Mouse (Mus musculus): ENCODE measurements around the gene BC005624. TPM values are rescaled to one million over a fixed set of nuclear protein-coding genes. Genes with fewer than 3 reads are reported as not detected.
A peak's percentile ranks its signal among the peaks of the same experiment; 100 is the strongest.

The BC005624 gene
- 10 to 100 TPM; 26.3 to 31.6 (median 28.2) TPM for total RNA-seq (2022)

GRCm38 (mm10) chr2:30981790-30982513 lies at the start of gene BC005624, which contains the start of gene Usp20:
TSS of gene BC005624 (minus strand) at chr2:30982201.
TSS of gene Usp20 (plus strand) at chr2:30982279.
- DNase-seq (ENCODE audit: low spot score in 2 of 2) = peak; percentile 100

DNA sequence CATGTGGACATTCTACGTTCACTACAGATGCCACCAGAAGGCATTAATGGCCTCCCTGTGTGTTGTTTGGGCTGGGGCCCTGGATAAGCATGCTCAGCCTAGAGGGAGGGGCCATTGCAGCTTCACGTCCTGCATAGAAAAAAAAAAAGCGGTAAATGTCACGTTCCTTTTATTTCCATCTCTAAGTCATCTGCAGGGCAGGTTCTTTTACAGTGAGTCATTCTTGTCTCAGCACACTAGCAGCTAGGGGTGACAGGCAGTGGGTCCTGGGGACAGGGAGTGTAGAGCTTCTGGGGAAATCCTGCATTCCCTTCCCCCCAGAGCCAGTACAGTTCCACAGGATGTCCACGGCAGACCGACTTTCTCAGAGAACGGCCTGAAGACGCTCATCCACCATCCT lies 44.6 kb upstream of the BC005624 start:
- no peak for DNase-seq (ENCODE audit: low spot score in 2 of 2)

GRCm38 (mm10) chr2:31025458-31025857 lies 43.5 kb upstream of the BC005624 start:
- no peak for DNase-seq (ENCODE audit: low spot score in 2 of 2)

DNA sequence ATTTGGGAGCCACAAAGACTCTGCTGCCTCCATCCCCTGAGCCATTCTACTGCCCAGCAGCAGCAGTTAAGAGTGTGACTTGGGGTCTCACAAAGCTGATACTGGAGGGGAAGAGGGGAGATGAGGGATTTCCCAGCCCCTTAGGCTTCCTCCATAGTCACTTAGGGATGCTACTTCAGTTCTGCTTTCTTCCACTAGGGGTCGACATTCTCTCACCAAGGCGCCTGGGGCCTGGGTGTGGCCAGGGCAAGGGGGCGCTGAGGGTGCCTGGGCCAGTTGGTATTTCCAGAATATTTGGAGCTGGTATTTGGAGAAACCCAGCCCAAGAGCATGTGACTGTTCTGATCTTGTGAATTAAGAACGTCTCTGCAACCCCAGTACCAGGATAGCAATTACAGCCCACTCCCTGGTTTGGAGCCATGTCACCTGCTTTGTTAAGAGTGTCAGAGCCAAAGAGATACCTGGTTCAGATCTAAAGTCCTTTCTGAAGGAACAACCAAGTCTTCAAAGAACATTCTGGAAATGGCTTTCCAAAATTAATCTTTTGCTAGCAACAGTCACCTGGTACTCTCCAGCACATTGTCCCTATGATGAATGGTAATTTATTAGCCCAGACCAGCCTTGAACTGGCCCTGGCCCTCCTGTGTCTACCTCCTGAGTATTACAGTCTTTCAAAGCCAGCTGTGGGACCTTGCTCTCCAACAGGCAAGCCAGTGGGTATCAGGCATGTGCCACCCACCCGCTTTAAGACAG lies 42.8 kb upstream of the BC005624 start:
- peak in 1 of 2 experiments; percentile 30 for DNase-seq (ENCODE audit: low spot score in 2 of 2)

- DNase-seq (ENCODE audit: low spot score in 2 of 2) = no peak
Measured at GRCm38 (mm10) chr2:31023940-31024339, 41.9 kb upstream of the BC005624 start.

- no peak for DNase-seq (ENCODE audit: low spot score in 2 of 2)
Measured at GRCm38 (mm10) chr2:31020202-31020601, 38.2 kb upstream of the BC005624 start.

DNA sequence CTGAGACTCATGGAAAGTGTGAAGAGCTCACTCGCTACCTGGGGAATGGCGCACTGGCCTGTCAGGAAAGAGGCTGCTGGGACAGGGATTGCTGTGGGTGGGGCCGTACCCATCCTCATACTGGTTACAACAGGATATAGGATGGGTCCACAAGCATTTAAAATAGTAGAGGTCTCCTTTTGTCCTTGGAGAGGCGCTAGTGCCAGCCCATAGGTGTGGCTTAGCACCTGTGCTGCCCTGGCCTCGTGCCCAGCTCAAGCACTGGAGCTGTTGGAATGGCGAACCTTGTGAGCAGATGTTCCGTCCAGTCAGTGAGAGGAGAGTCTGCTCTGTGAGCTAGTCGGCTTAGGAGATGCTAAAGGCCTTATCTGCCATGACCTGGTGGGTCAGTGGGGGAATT lies 37.0 kb upstream of the BC005624 start:
- no peak for DNase-seq (ENCODE audit: low spot score in 2 of 2)

DNA sequence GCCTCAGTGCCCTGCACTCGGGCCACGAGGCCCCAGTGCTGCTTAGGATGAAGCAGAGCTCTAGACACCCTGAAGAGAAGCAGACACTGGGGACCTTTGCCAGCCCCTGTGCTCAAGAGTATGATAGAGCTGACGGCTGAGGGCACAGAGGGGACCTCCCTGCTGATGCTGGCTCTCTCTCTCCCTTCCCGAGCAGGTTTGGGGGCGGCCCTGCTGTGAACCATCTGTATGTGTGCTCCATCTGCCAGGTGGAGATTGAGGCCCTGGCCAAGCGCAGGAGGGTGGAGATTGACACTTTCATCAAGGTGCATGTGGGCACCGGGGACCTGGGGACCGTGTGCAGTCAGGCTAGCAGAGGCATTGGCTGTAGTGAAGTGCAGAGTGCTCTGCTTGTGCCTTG lies 36.5 kb upstream of the BC005624 start:
- no peak for DNase-seq (ENCODE audit: low spot score in 2 of 2)

DNA sequence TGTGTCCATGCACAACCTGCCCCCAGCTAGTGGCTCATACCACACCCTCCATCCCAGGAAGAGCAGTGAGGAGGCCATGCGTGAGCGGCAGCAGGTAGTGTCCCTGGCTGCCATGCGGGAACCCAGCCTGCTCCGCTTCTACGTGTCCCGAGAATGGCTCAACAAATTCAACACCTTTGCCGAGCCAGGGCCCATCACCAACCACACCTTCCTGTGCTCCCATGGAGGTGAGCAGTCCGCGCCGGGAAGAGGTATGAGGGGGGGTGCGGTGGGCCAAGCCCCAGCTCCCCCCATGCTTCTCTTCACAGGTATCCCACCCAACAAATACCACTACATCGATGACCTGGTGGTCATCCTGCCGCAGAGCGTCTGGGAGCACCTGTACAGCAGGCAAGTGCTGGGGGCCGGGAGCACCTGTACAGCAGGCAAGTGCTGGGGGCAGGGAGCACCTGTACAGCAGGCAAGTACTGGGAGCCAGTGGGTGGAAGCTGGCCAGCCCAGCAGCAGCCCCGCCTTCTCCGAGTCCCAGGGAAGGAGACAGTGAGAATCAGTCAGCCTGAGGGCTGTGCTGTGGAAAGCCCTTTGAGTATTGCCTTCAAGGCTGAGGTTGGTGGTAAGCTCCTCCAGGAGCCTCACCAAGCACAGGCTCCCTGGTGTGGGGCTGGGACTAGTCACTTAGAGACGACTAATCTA lies 35.8 kb upstream of the BC005624 start:
- no peak for DNase-seq (ENCODE audit: low spot score in 2 of 2)

DNA sequence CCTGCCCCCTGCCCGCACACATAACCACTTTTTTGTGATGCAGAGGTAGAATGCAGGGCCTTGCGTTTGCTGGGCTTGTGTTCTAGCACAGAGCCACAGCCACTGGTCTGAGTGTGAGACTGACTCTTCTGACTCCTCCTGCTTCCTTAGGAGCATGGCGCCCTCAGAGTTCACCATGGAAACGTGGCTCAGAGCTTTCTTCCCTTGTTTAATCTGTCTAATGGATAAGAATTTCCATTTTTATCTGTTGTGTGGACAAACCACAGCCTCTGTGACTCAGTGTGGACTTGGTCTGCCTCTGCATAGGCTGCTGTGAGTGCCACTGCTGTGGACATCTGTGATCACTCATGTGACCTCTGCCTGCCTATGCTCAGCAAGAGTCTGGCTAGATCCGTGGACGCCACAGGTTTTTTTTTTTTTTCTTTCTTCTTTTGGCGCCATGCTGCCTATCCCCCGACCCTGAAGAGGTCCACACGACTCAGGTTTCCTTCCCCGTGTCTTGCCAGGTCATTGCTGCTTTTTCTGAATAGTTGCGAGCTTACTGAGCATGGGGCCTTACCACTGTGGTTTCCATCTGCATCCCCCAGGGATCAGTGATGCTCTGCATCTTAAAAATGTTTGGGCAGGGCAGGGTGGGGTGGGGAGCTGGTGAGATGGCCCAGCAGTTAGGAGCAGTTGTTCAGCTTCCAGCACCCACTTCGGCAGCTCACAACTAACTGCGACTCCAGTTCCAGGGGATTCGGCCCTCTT lies 31.5 kb upstream of the BC005624 start:
- DNase-seq (ENCODE audit: low spot score in 2 of 2) = no peak

GRCm38 (mm10) chr2:31007208-31007607 lies 25.2 kb upstream of the BC005624 start:
- DNase-seq (ENCODE audit: low spot score in 2 of 2) = no peak

- no peak for DNase-seq (ENCODE audit: low spot score in 2 of 2)
Measured at GRCm38 (mm10) chr2:31006434-31006833, 24.4 kb upstream of the BC005624 start.

DNA sequence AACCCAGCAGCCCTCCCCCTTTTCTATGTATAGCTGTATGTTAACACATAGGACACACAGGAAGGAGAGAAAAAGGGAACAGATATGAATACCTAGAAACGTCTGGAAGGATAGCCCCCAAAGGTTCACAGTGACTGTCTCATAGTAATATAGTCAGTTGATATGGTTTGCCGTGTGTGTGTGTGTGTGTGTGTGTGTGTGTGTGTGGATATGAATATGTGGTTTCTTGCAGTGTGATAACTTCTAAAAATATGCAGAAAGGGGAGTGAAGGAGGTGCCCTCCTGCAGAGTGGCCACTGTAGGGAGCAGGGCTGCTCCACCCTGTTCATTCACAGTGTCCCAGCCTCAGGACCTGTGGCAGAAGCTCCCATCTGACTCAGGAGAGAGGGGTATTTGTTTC lies 23.5 kb upstream of the BC005624 start:
- DNase-seq (ENCODE audit: low spot score in 2 of 2) = no peak

GRCm38 (mm10) chr2:31002857-31003256 lies 20.9 kb upstream of the BC005624 start:
- DNase-seq (ENCODE audit: low spot score in 2 of 2) = no peak

- no peak for DNase-seq (ENCODE audit: low spot score in 2 of 2)
Measured at GRCm38 (mm10) chr2:30998443-30999260, 16.7 kb upstream of the BC005624 start.

DNA sequence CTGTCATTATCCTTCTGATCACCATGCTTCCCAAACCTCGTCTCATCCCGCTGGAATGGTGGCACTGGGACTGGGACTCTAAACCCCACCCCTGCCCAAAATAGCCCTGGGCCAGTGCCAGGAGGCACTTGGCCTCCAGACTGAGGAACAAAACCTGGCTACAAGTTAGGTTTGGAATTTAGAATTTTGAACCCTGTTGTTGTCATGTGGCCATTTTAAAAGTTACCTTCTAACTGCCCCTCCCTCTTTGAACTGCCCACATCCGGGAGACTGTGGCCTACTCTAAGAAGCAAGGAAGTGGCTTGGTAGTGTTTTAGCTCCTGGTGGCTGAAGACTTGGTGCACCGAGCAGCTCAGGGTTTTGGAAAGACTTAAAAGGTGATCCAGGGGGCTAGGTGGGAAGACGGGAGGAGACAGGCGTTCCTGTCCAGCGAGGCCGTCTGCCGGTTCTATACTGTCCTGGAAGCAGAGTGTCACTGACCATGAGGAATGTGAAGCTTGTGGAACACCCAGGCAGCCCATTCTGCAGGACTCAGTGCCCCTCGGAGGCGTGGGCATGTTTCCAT lies 13.5 kb upstream of the BC005624 start:
- DNase-seq (ENCODE audit: low spot score in 2 of 2) = no peak

GRCm38 (mm10) chr2:30994853-30995252 lies 12.9 kb upstream of the BC005624 start:
- no peak for DNase-seq (ENCODE audit: low spot score in 2 of 2)

GRCm38 (mm10) chr2:30990221-30990620 lies 8.2 kb upstream of the BC005624 start:
- DNase-seq (ENCODE audit: low spot score in 2 of 2) = no peak

- peak; percentile 18 to 44 for DNase-seq (ENCODE audit: low spot score in 2 of 2)
Measured at GRCm38 (mm10) chr2:30985111-30986020, 3.4 kb upstream of the BC005624 start.

All from gastrocnemius, adult 8-10 months (tissue).